Mouse (Mus musculus) thymus, postnatal 10 days (tissue): ENCODE measurements around the gene Meis1.
A peak's percentile ranks its signal among the peaks of the same experiment; 100 is the strongest.

Source experiments
- DNase-seq, 2 experiments: peaks; one replicate each; pipeline ENCODE4 v3.0.0; 2021; ENCODE audit warnings: low spot score in 2 of 2

The Meis1 gene

GRCm38 (mm10) chr11:18990244-18990677 is 28.5 kb downstream of the Meis1 start:
- DNase-seq, result no peak

GRCm38 (mm10) chr11:18989669-18990243 is 29.0 kb downstream of the Meis1 start:
- DNase-seq, result no peak

GRCm38 (mm10) chr11:18988637-18989263 is 30.0 kb downstream of the Meis1 start:
- DNase-seq, result no peak

GRCm38 (mm10) chr11:18983813-18984212 is 35.0 kb downstream of the Meis1 start:
- no peak for DNase-seq

DNA sequence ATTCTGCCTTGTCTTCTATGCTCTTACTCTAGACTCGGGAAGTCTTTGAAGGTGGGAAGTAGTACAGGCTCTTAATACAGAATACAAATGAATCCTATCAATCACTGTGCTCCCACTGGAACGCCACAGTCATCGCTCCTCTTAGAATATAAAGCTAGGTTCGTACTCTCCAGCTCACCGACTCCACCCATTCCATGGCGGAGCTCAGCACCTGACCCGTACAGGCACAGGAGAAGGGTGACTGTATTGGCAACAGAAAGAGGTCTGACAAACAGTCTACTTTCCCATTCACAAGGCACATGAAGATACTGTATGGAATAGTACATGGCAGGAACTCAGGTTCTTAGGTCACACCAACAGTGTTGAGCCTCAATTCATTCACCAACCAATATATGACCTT is 35.5 kb downstream of the Meis1 start:
- DNase-seq, result no peak

- no peak for DNase-seq
Measured at GRCm38 (mm10) chr11:18982331-18982730, 36.5 kb downstream of the Meis1 start.

DNA sequence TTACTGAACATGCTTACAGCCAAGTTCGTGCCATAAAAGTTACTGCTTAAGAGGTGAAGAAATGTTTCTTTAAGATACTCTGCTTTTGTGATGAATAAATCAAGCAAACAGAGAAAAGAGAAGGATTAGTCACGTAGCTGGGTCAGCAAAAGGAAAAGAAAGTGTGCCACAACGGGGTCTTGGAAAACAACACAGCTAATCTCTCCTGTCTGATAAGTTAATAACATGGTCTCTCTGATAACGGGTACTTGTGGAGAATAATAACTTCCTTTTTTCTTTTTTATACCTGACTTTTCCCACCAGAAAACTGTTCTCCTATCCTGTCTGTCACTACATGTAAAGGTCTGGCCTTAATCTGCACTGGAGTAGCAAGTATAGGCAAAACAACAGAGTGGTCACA is 37.4 kb downstream of the Meis1 start:
- DNase-seq, result no peak

DNA sequence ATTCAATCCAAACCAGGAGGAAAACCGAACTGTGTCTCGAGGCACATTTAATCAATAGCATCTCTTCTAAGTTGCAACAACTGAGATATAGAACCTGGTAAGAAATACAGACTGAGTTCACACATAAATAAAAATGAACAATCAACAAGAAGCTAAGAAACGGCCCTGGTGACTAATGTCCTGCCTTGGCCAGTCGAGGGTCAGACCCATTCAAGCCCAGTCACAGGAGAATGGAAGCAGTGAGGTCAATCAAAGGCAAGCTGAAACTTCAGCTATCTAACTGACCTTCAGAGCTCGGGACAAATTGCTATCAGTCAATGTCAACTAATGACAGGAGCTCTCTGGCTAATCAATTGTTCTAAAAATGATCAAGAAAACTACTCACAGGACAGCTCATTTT is 38.2 kb downstream of the Meis1 start:
- DNase-seq, result no peak

DNA sequence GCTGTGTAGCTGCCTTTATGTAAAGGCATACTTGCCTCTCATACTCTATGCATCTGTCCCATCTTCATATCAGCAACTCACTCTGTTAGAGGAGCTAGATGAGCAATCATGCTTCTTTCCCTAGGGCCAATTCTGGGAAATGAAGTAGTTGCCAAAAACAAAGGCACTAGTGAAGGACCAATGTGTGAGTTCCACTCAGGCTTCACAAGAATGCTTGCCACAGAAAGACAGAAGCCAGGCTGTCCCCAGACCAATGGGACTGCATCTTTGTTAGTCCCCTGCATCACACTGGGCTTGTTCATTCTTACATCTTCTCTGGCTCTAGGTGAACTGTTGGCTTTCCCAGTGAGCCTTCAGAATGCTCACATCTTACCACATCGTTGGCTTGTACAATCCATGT is 43.7 kb downstream of the Meis1 start:
- DNase-seq, result no peak

DNA sequence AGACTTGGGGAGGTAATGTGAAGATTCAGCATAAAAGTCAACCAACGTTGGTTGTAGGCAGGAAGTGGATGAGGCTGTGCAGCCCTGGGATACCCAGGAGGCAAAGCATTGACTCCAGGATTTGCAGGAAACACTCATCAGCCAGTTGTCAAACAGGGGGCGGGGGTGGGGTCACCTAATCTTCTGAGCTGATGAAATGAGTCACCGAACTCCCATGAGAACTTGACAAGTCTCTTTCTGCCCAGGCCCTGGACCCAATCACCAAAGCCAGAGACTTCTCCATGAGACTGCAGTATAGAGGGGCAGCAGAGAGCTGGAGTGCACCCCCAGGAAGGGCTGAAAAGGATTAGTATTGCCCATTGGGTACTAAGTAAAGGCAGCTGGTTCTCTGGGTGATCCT is 45.0 kb downstream of the Meis1 start:
- no peak for DNase-seq

GRCm38 (mm10) chr11:18972968-18973367 is 45.8 kb downstream of the Meis1 start:
- no peak for DNase-seq

- DNase-seq, result no peak
Measured at GRCm38 (mm10) chr11:18971551-18971950, 47.2 kb downstream of the Meis1 start.

GRCm38 (mm10) chr11:18969920-18970336 is 48.9 kb downstream of the Meis1 start:
- DNase-seq, result no peak

- no peak for DNase-seq
Measured at GRCm38 (mm10) chr11:18964418-18964817, 54.4 kb downstream of the Meis1 start.

- no peak for DNase-seq
Measured at GRCm38 (mm10) chr11:18963202-18964136, 55.3 kb downstream of the Meis1 start.

DNA sequence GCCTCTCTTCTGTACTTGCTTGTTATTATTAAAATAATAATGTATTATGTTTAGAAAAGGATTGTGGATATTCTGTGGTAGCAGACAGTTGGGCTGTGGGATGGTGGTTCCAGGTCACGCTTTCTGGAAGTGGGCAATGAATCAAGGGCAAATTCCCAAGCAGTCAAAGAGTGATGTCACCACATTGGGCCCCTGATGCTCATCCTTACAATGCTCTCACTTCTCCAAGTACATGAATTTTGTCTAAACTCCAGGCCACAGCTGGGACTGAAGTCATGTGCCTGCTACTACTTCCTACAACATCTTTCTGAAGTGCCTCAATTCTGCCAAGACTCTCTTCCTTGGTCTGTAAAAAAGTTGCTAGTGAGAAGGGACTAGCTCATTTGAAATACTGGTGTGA is 59.3 kb downstream of the Meis1 start:
- no peak for DNase-seq

GRCm38 (mm10) chr11:18957805-18958770 is 60.7 kb downstream of the Meis1 start:
- peak in 1 of 2 experiments; percentile 25 for DNase-seq

DNA sequence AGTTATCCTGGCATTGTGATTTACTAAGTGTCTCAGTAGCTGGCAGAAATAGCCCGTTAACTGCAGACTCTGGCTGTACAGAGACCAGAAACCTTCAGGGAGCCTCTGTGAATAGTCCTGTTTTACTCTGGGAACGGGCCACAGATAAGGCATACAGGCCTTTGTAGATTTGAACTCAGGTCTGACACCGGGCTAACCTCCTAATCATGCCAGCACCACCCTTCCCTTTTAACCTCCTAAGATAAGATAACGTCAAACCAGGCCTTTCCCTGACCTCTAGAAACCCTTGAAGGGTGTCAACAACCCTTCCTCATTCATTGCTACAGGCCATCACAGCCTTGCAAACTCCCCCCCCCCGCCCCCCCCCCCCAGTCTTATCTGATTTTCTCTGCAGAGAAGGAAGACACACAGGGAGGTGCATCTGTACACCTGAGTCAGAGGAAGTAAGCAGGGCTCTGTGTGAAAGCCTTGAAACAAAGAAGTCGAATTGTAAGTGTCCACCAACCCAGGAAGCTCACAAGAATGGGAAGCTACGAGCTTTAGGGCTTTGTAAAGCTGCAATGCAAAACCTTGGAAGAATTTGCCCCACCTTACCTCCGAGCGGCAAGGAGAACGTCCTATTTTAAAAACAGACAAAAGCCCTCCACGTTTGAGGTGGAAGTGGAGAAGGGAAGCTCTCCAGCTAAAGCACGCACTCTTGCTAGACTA is 61.5 kb downstream of the Meis1 start:
- DNase-seq, result no peak

DNA sequence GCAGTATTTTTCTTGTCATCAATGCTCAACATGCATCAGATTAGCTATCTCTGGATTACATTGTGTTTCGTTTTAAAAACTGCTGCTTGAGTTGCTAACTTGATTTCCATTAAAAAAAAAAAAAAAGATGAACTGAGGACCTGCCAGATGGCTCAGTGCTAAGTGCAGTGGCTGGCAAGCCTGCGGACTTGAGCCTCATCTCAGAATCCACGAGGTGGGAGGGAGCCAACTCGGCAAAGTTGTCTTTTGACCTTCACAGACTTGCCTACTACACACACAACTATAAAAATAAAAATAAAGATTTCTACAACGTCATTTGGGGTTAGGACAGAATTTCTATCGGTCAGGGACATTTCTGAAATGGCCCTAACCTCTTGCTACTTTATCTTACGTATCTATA is 62.8 kb downstream of the Meis1 start:
- DNase-seq, result no peak

- DNase-seq, result no peak
Measured at GRCm38 (mm10) chr11:18954852-18955251, 63.9 kb downstream of the Meis1 start.

DNA sequence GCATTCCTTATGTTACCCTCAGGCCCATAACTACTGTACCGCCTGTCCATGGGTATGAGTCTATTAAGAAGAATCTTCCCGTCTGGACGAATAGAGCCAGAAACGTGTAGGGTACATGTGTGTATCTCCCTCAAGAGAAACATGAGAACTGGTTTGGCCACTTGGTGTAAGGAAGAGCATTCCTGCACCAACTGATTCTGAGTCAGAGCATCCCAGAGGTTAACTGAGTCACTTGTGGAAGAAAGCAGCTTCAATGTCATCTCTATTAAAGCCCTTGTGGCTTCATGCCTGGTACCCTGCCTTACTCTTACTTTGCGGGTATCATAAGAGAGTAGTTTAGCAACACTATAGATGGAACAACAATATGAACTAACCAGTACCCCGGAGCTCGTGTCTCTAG is 64.9 kb downstream of the Meis1 start:
- DNase-seq, result no peak
